Mouse (Mus musculus) lung, postnatal 14 days (tissue): Measurements from ENCODE around the gene Gm42372.

Source experiments
- DNase-seq: peaks from one replicate; pipeline ENCODE4 v3.0.0; 2021

Gm42372 gene

GRCm38 (mm10) chr7:16961678-16962077 is 21.2 kb upstream of the Gm42372 start:
- DNase-seq, result no peak

- no peak for DNase-seq
Measured at GRCm38 (mm10) chr7:16968414-16968813, 14.5 kb upstream of the Gm42372 start.

- no peak for DNase-seq
Measured at GRCm38 (mm10) chr7:16971160-16971559, 11.7 kb upstream of the Gm42372 start.

GRCm38 (mm10) chr7:16974018-16974417 is 8.9 kb upstream of the Gm42372 start:
- DNase-seq, result peak; percentile 61

GRCm38 (mm10) chr7:16976298-16976697 is 6.6 kb upstream of the Gm42372 start:
- DNase-seq, result no peak

GRCm38 (mm10) chr7:16978173-16978572 is 4.7 kb upstream of the Gm42372 start:
- DNase-seq, result no peak

GRCm38 (mm10) chr7:16978593-16978992 is 4.3 kb upstream of the Gm42372 start:
- DNase-seq, result no peak

- DNase-seq, result peak; percentile 50
Measured at GRCm38 (mm10) chr7:16980348-16980747, 2.5 kb upstream of the Gm42372 start.

GRCm38 (mm10) chr7:16987541-16988149 is 4.8 kb downstream of the Gm42372 start:
- no peak for DNase-seq

GRCm38 (mm10) chr7:16988405-16988804 is 5.5 kb downstream of the Gm42372 start:
- DNase-seq, result peak; percentile 73

- peak; percentile 23 for DNase-seq
Measured at GRCm38 (mm10) chr7:16990006-16990744, 7.3 kb downstream of the Gm42372 start.

- no peak for DNase-seq
Measured at GRCm38 (mm10) chr7:16991681-16992450, 9.0 kb downstream of the Gm42372 start.

- no peak for DNase-seq
Measured at GRCm38 (mm10) chr7:16992451-16992807, 9.5 kb downstream of the Gm42372 start, which contains the start of gene Ccdc8. Gene Ccdc8, plus strand, starts transcription at chr7:16992708.

GRCm38 (mm10) chr7:16993651-16994399 is 10.9 kb downstream of the Gm42372 start:
- DNase-seq, result peak; percentile 75

- no peak for DNase-seq
Measured at GRCm38 (mm10) chr7:16994400-16994799, 11.5 kb downstream of the Gm42372 start.

GRCm38 (mm10) chr7:16995345-16995744 is 12.5 kb downstream of the Gm42372 start:
- no peak for DNase-seq

GRCm38 (mm10) chr7:16999233-16999632 is 16.3 kb downstream of the Gm42372 start:
- DNase-seq, result no peak

GRCm38 (mm10) chr7:16999650-17000049 is 16.8 kb downstream of the Gm42372 start:
- peak; percentile 91 for DNase-seq

GRCm38 (mm10) chr7:17002375-17003195 is 19.7 kb downstream of the Gm42372 start:
- DNase-seq, result peak; percentile 87

- DNase-seq, result no peak
Measured at GRCm38 (mm10) chr7:17003230-17003960, 20.5 kb downstream of the Gm42372 start.

GRCm38 (mm10) chr7:17004716-17005115 is 21.8 kb downstream of the Gm42372 start:
- no peak for DNase-seq
